Mouse (Mus musculus) heart, adult 9 months (tissue): ENCODE results near the gene Ndufs1.
"Not testable (repeated sequence)": the region's sequence is repeated elsewhere in the genome, so short reads cannot be mapped to it uniquely, and the experiment has no call there.

Source experiments
- DNase-seq, 2 experiments: peaks; one replicate each; pipeline ENCODE4 v3.0.0; 2022; ENCODE audit warnings: low spot score in 2 of 2

Gene Ndufs1

DNA sequence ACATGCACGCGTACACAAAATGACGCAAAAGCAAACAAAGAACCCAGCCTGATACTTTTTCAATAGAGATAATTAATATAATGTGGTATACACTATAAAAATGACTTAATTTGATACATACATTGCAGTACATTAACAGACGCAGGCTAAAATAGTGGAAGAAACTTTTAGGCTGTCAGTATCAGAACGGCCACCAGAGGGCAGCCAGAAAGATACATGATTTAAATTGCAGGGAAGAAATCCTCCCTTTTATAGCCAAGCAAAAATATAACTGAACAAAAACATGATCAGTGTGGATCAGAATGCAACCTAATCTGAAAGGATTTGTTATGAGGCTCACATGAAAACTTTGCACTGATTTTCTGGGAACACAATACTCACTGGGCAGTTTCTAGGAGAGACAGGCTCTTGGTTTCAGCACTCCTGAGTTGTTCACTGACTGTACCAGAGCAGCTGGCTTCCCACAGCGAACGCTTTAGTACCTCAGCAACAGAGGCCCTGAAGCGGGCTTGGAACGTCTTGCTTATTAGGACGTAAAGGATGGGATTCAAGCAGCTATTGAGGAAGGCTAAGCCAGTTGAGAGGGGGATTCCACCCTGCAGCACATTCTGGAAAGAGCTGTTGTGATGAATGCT is 6.1 kb upstream of the Ndufs1 start:
- DNase-seq: peak in 1 of 2 experiments; percentile 48

DNA sequence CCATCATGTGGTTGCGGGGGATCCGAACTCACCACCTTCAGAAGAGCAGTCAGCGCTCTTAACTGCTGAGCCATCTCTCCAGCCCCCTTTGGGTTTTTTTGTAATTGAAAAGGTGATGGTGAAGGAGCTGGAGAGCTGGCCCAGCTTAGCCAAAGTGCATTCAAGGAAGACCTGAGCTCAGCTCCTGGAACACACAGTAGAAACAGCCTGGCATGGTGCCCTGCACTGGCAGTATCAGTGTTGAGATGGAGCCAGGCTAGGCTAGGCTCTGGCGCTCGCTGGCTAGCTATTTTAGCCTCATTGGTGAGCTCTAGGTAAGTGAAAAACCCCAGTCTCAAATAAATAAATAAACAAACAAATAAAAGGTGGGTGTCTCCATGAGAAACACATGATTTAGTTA is 5.6 kb upstream of the Ndufs1 start:
- peak; percentile 32 to 81 for DNase-seq

DNA sequence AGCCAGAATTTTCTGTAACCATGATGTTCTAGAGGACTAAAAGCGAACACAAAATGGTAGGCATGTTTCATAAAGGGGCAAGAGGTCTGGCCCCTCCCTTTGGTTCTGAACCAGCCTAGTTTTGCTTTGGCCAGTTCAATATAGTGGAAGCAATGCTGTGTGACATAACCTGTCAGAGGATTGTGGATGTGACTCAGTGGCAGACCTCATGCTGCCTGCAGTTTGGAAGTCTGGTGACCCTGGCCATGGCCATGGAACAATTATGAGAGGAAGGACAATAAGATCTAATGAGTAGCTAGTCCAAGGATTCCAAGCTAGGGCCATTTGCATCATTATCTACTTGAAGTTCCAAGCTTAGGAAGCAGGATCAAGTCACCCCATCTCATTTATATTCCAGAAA is 4.8 kb upstream of the Ndufs1 start:
- DNase-seq: no peak

DNA sequence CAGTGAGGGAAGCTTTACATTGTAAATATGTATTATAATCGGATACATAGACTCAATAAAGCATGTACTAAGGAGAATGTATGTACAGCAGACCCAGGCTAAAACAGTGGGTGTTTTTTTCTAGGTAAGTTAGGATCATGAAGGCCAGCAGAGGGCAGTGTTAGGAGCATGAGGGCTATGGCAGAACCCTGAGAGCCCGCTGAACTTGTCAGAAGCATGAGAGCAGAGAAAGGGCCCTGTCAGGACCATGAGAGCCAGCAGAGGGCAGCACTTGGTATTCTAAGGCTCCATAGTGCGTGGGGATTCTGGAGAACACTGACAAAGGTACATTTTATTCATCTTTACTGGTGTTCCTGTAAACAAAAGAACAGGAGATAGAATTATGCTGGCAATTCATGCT is 4.4 kb upstream of the Ndufs1 start:
- peak; percentile 85 to 93 for DNase-seq

DNA sequence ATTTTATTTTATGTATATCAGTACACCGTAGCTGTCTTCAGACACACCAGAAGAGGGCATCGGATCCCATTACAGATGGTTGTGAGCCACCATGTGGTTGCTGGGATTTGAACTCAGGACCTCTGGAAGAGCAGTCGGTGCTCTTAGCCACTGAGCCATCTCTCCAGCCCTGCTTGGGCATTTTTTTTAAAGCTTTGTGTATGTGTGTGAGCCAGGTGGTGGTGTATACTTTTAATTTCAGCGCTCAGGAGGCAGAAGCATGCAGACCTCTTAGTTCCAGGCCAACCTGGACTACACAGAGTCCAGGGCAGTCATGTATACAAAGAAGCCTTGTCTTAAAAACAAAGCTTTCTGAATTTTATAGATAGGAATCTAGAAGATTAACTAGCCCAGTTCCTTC is 3.9 kb upstream of the Ndufs1 start:
- not testable (repeated sequence) for DNase-seq

DNA sequence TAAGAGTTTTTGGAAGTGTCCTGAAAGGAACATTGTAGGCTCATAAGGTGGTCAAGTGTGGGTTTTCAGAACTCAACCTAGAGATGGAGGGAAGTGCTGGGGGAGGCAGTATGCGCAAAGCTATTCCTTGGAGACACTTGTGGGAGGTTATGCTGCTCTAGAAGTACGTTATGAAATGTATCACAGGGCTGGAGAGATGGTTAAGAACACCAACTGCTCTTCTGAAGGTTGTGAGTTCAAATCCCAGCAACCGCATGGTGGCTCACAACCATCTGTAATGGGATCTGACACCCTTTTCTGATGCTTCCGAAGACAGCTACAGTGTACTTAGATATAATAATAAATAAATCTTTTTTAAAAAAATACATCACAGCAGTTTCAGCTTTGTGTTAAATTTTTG is 3.5 kb upstream of the Ndufs1 start:
- no peak for DNase-seq

DNA sequence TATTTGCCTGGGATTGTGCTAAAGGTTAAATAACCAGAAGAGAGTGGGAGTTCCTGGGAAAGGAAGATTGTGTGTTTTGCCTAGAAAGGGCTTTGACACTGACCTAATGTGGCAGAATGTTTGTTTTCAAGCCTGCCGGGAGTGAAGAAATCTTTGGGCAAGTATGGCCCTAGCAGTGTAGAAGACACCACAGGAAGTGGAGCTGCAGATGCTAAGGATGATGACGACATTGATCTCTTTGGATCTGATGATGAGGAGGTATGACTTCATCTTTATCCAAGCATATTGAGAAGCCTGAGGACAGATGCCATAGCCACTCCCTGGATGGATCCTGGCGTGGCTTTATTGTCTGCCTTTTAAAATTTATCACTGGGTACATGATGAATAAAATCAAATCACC is 1.7 kb upstream of the Ndufs1 start:
- no peak for DNase-seq

DNA sequence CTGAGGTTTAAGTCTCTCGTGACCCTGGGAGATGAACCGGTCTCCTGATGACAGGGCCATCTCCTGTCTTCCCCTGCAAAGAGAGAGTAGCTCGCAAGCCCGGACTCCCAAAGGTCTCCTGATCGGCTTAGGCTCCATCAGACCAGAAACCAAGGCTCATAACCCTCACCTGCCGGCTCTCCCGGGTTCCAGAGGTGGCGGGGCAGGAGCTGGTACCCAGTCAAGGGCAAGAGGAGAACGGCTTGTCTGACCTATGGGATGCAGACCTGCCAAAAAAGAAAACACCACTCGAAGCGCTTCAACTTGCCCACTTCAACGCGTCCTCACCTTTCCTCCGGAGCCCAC is 402 bp downstream of the Ndufs1 start:
- DNase-seq: no peak

DNA sequence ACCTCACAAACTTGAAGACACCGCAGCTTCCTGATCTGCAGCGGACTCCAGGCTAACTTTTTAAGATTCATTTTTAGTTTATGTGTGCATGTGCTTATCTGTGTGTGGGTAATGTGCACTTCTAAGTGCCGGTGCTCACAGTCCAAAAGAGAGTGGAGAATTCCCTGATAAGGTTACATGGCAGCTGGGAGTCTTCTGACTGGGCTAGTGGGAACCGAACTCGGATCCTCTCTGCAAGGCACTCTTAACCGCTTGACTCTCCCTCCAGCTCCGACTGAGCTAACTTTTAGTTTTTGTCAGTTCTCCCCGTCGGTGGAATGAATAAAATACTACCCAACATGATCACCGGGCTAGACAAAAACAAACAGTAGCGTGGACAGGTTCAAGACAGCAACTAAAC is 780 bp downstream of the Ndufs1 start:
- DNase-seq: no peak

DNA sequence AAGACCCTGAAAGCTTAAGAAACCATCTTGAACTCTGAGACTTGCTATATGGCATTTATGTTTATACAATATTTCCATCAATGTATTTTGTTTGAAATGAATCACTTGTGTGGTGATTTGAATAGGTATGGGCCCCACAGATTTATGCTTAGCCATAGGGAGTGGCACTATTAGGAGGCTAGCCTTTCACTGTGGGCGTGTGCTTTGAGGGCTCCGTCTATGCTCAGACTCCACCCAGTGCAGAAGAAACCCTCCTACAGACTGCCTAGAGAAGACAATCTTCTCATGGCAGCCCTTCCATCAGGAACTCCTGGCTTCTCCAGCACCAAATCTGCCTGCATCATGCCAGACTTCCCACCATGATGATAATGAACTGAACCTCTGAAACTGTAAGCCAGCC is 8.0 kb downstream of the Ndufs1 start:
- no peak for DNase-seq

DNA sequence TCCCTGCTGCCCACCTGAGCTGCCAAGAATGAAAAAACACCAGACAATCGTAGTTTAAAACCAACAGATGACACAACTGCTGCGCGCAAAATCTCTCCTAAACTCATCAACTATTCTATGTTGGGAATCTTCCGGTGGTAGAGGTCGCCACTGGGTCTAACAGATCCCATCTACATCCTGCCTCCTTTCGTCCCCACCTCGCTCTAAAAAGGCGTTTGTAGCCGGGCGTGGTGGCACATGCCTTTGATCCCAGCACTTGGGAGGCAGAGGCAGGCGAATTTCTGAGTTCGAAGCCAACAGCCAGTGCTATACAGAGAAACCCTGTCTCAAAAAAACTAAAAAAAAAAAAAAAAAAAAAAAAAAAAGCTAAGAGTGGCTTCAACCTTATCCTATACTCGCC is 36.4 kb downstream of the Ndufs1 start:
- no peak for DNase-seq

DNA sequence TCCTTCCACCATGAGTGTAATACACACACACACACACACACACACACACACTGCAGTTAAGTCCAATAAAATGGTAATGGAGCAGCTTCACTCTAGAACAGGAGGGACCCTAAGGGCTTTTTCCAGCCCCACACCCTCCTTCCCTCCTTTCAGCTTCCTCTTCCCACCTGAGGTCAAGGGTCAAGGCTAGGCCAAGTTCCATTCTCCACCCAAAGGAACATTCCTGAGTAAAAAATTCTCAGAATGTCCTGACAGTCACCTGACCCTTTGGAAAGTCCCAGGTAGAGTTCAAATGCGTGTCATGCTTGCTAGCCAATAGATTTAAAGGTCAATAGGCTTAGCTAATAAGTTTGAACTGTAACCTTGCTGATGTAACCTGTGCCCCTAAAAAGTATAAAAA is 38.0 kb downstream of the Ndufs1 start:
- not testable (repeated sequence) for DNase-seq

DNA sequence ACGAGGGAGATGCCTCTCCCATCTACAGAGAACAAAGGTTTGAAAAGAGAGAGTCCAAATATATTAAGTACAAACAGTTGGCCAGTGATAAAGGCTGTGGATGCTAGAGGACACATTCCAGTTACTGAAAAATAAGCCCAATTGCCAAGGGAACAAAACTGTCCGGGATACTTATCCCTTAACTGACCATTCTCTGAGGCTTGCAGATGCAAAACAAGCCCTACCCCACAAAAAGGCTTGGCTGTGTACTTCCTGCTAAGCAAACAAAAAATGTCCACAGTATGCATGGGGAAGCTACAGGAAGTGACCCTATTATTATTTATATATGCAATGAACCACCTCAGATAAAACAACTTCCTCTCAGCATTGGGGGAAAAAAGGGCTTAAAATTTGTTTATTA is 38.7 kb downstream of the Ndufs1 start:
- no peak for DNase-seq

DNA sequence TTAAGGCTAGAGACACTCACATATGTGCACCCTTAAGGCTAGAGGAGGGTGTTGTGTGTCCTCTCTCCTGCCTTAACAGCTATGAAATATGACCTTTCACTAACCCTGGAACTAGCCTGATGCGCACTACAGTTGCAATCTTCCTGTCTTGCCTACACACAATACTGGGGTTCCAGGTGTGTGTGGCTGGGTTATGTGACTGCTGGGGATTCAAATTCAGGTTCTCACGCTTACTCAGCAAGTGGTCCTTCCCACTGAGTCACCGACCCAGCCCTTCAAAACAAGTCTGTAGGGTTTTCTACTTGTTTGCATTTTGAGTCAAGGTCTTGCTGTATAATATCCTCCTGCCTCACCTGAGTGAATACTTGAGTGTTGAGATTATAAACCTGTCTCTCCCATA is 42.1 kb downstream of the Ndufs1 start:
- DNase-seq: no peak

DNA sequence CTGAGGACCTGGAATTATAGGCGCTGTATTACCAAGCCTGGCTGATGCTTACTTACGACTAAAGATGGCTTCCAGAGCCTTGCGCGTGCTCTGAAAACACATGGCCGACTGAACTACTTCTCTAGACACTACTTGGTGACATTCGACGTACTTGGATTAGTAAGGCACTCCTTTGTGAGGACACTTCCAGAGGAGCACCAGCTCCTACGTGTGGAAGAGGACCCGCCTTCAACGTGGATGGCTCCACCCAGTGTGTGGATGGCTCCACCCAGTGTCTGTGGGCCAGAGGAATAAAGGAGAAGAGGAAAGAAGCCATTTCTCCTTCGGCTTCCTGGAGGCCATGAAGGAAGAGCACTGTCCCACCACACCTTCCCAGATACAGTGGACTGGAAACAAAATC is 44.9 kb downstream of the Ndufs1 start:
- DNase-seq: no peak

DNA sequence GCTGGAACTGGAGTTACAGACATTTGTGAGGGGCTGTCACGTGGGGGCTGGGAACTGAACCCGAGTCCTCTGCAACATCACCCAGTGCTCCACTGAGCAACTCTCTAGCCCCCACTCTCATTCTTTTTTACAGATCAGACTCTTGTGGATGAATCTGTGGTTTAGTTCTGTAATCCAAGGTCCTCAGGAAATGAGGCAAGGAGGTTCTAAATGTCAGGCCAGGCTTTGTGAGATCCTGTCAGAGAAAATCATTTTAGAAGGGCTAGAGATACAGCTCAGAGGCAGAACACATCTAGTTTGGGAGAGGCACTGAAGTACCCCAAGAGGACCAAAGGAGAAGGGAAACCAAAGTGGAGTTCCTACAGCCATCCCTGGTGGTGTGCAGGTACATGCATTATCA is 45.8 kb downstream of the Ndufs1 start:
- no peak for DNase-seq

DNA sequence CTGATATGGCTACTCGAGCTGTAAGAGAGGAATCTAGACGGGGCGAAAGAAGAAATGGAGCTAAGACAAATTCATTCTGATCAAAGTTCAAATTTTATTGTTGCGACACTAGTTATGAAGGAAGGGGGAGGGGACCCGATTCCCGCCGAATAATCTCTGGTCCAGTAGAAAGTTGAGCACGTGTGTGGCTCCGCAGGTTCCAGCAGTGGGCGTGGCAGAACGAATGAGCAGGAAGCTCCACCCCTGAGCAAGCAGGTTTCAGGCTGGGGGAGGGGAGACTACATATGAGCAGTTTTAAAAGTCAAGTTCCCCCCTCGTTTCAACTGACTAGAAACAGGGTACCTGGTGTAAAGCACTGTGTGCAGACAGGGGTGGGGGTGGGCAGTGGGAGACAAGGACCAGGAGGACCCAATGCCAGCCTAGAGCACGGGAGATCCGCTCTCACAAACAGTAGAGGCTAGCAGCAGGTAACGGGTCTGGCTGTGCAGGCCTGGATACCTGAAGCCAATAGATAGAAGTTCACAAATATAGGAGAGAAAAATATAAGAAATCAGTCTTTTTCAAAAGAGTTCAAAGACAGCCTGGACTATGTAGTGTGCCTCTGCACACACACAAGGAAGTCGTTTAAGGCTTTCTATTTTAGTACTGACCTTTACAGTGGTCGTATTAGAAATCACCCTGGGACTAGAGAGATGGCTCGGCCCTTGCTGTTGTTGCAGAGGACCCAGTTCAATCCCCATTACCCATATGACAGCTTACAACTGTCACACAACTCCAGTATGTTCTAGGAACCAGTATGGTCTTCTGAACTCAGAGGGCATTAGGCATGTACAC is 46.6 kb downstream of the Ndufs1 start:
- no peak for DNase-seq

DNA sequence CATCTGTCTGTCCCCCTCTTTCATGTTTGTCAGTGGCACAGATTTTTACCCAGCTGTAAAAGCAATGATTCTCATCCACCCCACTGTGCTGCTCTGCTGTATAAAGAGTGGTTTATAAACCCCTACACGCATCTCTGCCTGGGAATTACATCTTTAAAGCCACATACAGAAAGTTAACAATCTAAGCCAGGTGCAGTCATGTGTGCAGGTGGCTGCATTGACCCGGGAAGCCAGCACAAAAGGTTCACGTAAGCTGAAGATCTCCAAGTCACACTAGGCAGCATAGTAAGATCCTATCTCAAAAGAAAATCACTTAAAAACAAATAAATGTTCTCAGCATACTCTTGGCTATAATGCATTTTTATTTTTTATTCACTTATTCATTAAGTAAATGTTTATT is 47.4 kb downstream of the Ndufs1 start:
- no peak for DNase-seq

DNA sequence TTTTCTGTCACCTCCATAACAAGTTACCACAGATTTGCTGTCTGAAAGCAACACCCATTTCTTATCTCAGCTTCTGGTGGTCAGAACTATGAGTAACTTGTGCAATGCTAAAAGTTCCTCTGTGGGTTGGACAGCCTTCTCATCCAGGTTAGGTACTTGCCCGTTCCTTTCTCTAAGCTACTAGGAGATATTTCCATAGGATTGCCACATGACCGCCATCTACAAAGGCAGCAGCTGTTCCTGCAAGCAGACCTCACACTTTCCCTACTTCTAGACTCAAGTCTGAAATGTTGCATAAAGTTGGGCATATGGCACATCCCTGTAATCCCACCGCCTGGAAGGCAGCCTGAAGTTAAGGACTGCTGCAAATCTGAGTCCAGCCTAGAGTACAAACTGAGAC is 50.4 kb downstream of the Ndufs1 start:
- DNase-seq: no peak

DNA sequence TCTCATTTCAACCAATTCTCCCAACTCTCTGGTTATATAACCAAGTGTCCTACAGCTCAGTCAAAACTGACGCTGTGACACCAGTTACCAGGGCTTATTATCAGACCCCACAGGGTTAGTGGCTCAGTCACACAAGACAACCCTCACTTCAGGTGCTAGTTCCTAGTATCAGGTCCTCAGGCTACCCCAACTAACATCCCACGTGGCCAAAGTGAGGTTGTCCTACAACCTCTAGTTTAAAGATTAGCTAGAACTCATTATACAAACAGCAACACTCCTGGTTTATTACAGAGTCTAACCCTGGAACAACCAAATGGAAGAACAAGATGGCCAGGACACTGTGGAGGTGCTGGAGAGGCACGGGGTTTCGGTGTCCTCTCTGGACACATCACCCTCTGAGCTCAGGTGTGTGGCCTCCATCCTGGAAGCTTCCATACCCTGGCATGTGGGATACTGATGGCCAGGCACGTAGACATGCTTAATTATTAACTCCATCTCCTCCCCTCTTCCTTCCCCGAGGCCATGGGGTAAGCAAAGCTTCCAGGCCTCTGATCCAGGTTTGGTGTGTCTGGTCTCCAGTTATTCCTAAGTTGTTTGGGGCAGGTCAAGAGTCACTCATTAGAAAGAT is 52.7 kb downstream of the Ndufs1 start:
- DNase-seq: no peak

DNA sequence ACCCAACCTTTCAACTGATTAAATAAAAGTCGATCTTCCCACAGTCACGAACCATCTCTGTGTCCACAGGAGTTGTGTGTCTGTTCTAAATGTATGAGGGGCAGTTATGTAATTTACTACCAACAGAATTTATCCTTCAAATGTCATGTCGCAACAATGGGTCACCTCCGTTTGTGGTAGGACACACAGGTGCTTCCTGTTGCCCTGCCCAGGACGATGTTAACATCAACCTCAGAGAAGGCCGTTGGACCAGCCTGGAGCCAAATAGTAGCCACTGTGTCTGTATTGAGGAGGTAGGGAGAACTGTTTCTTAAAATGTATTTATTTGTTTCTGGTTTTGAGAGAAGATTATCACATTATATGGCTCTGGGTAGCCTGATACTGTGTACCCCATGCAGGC is 54.6 kb downstream of the Ndufs1 start:
- DNase-seq: no peak

DNA sequence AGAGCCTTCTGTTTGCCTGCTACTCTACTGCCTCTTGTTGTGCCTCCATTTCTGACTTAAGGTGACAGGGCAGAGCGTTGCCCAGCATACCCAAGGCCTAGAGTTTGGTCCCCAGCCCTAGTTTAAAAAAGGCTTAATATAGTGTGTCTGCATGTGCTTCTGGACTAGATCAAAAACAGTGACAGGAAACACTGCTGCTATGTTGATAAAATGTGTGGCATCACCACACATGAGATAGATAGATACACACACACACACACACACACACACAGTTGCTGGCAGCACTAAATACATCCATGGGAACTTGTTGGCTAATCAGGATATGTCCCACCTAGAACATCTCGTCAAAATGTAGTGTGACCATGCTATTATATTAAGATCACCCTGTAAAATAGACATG is 56.3 kb downstream of the Ndufs1 start:
- DNase-seq: no peak

DNA sequence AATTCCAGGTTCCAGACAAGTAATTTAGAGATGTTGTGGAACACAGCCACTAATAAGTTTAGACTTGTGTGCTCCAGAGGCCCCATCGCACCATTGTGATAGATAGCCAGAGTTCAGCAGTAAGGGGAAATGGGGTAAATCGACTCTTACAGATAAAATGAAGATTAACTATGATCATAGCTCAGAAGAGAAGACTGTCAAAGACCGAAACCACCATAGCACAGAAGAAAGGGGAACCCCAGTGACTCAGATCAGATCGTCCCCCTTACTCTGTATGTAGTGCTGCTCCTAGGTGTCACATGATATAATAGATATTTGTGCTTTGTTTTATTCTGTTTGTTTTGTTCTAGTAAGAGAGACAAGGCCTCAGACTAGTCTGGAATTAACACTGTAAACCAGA is 57.0 kb downstream of the Ndufs1 start:
- DNase-seq: no peak
